Mouse (Mus musculus) spleen, postnatal 4 days (tissue): ENCODE measurements around the gene Ccz1.

ENCODE experiments used
- DNase-seq, 2 experiments: peaks; one replicate each; pipeline ENCODE4 v3.0.0; 2022; ENCODE audit warnings: low spot score in 2 of 2

Ccz1 gene

DNA sequence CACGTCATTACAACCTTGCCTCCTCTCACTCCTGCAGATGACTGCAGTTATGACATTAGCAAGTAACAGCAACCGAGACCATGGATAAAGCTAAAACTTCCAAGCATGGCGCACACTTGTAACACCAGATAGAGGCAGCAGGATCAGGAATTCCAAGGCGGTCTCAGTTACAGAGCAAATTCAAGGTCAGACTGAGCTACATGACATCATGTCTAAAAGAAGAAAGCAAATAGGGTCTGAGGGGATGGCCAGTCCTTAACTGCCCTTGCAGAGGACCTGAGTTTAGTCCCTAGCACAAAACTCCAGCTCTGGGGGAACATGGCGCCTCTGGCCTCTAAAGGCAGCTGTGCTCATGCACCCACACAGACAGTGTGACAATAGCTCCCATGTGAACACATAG lies 20.8 kb downstream of the Ccz1 start:
- DNase-seq = no peak

DNA sequence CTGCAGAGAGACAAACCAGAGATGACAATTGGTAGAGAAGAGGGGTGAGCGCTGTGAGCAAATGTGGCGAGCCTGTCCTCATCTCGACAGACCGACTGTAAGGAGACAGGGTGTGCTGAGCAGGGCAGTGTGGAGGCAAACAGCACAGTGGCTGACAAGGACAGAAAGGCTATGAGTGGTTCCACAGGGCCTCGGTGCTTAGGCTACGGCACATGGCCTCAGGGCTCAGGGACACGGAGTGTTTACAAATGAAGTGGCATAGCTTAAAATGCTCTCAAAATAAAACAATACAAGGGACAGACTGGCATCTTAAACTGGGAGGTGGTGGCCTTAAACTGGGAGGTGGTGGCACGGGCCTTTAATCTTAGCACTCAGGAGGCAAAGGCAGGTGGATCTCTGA lies 21.4 kb downstream of the Ccz1 start:
- no peak for DNase-seq

DNA sequence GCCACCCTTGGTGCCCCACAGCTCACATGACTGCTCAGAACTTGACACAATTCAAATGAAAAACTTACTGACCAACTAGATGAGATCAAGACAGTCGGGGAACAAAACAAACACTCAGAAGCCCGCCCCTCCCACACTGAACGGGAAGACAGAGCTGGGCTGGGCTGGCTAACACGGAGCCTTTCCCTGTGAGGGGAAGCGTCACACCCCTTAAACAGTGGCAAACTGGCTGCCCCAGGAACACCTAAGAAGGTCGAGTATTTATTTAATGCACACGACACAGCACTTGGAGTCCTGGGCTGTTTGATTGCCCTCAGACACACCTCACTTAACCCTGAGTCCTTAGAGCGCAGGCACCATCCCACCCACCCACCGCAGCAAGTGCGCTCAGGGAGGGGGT lies 22.0 kb downstream of the Ccz1 start:
- DNase-seq = no peak

DNA sequence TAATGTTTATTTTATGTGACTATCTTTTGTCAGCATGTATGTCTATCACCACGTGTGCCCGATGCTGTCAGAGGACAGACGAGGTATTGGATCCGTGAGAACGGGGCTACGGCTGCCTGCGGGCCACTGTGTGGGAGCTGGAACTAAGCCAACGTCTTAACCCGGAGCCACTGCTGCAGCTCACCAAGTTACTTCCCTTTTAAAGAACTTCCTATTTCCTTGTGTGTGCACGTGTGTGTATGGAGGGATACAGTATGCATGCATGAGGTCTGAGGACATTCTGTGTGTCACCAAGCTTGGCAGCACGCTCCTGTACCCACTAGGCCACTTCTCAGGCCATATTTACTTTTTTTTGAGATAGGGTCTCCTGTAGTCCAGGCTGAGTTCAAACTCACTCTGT lies 24.6 kb downstream of the Ccz1 start:
- no peak for DNase-seq

DNA sequence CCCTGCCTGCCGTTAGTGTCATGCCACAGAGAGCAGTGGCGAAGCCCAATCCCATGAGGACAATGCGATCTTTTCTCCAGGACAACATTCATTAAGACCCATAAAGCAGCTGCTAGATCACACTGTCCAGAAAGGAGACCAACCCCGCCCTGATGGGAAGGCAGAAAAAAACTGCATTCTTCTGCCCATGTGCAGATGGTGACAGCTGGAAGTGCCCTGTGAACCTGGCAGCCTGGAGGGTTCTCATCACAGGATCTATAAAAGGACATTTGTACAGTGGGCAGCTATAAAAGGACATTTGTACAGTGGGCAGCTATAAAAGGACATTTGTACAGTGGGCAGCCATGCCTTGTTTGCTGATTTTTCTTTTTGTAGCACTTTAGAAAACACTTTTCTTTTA lies 25.6 kb downstream of the Ccz1 start:
- no peak for DNase-seq

DNA sequence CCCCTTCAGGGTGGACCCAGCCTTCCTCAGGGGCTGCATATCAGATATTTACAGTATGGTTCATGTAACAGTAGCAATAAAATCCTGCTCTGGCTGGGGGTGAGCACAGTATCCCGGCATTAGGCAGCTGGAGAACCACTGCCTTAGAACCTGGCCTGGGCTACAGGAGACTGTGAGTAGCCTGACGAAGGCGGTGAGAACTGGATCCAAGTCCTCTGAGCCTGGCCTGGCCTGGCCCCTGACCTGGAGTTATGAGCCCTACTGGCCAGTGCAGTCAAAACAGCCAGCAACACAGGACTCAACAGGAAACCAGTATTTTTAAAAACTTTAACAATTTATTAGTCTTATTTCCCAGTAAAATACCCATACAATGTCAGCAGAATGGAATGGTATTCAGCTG lies 27.1 kb downstream of the Ccz1 start:
- no peak for DNase-seq

DNA sequence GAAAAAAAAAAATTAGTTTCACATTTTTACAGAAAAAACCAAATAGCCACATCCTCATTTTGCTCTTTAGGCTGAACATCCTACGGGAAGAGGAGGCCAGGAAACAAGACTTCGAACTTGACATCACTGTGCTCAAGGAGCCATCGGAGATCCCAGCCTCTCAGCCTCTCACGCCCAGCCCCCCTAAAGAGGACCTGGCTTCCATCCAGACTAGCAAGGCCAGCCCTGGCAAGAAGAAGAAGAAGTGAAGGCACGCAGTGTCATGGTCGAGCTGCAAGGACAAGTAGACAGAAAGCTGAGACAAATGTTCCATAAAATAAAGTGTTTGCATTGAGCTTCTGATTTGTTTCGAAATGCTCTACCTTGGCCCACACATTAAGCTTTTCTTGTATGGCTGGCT lies 29.3 kb downstream of the Ccz1 start:
- DNase-seq = no peak

DNA sequence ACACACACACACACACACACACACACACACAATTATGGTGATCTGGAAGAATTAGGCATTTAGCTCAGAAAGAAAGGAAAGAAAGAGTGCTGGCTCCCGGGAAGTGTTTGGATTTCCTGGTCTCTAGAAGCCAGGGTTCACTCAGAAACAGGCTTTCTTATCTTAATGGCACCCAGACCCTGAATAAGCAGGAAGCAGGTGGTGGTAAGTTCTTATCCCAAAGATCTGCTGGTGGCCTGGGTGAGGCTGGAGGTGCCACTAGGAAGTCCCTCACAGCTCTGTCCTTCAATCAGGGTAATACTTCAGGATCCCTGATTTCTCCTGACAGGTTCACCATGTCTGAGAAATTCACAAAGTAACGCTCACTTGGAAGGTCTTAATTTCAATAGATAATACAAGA lies 32.3 kb downstream of the Ccz1 start:
- no peak for DNase-seq

DNA sequence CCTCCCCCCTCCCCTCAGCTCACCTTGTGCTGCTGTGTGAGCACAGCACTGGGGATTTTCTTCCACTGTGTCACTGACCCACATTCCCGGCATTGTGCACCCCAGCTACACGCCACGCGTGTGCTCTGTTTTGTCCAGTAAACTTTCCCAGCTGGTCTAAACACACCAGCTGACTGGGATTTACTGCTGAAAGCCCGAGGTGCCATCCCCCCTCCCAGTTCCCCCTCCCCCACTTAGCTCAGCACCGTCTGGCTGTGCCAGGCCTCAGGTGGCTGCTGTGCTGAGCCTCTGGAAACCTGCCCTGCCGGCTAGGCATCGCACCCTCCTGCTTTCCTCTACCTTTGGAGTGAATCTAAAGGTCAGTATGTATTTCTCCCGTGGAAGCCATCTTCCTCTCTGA lies 33.8 kb downstream of the Ccz1 start:
- no peak for DNase-seq

DNA sequence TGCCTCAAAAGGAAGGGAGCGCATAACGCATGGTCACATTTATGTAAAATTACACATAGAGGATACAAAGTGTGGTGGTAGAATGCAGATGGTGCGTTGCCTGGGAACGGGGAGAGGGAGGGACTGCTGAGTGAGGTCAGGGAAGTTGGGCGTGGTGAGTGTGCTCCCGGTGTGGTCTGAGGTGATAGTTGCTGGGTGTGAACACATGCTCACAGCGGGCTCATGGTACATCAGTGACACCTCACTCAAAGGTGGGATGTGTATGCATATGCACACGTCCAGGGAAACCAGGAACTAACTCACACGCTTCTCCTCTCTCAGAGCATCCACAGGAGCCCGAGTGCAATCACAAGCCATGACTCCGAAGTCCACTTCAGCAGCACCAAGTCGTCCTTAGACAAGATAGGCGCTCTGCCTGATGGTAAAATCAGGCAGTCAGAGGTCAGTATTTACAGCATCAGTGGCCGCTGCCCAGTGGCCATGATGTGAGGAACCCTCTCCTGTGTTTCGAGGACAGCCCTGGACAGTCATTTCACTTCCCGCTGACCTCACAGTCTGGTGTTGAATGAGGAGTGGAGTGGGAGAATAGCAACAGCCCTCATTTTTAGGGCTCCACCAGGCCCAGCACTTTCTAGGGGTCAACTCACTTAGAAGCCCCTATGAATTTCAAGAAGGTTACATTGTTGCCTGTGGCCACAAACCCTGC lies 37.8 kb downstream of the Ccz1 start:
- DNase-seq = peak; percentile 73

DNA sequence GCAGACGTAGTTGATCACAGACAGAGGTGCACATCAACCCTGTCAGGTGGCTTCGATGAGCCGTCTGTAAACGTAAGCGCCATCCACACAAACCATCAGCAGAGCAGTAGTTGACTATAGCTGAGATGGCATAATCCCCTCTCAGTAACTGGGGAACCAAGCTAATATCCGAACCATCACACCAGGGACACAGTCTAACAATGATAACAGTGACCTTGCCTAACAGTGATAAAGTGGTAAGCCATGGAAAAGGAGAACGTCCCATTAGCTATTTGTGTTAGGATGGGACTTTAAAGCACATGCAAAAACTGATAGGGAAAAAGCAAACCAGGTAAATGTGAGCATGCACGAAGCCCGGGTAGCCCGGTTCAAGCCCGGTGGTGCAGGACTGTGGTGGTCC lies 38.4 kb downstream of the Ccz1 start:
- DNase-seq = no peak

DNA sequence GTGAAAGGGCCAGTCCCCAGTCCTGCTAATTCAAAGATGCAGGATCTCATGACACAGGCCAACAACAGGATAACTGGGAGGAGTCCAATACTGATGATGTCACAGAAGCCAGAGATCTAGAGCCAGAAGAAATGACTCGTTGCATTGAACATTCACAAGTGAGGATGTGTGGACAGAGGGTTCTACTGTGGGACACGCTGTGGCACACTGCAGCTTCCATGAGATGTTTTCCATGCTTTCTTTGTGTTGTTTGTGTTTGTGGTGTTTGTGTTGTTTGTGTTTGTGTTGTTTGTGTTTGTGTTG lies 39.1 kb downstream of the Ccz1 start:
- no peak for DNase-seq

DNA sequence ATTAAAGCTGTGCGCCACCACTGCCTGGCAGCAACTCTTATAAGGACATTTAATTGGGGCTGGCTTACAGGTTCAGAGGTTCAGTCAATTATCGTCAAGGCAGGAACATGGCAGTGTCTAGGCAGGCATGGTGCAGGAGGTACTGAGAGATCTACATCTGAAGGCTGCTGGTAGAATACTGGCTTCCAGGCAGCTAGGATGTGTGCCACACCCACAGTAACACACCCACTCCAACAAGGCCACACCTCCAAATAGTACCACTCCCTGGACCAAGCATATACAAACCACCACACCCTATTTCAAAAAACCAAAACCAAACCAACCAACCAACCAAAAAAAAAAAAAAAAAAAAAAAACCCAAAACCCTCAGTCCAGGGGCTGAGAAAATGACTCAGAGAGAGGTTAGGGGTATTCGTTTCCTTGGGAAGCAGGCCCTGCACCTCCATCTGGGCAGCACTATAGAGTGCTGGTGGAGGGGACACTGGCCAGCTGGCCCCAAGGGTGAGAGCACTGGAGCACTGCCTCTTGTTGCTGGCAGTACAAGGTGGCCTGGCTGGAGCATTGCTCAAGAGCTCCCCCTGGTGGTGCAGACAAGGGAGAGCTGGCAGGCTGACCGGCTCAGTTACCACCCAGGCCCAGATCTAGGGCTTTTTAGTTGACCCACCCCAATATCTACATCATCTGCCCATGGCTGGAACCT lies 39.6 kb downstream of the Ccz1 start:
- peak; percentile 67 to 90 for DNase-seq

DNA sequence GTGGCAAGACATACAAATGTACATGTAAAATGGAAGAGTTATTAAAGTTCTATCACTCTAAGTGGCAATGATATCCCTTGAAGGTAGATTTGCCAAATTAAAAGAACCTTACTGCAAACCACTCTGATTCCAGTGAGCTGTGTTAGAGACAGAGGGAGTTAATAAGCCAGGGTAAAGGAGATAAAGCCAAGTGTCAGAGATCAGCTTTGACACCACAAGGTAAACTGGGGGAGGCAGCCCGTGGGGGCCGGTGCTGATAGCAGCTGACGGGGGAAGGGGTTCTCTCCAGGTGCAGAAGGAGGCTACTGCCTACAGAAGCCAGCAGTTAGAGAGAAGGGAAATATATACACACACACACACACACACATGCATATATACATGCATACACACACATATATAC lies 42.0 kb downstream of the Ccz1 start:
- no peak for DNase-seq

DNA sequence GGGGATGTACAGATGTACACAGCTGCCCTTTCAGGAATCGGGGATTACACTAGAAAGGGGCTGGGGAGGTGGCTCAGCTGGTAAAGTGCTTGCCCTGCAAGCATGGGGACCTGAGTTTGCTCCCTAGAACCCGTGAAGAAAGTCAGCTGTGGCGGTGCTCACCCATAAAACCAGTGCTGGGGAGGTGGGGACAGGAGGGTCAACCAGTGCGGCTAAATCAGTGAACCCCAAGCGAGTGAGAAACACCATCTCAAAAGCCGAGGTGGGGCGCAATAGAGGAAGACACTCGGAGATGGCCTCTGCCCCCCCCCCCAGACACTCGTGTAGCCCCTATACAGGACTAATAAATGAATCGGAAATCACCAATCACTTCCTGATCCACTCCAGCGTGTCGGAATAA lies 48.0 kb downstream of the Ccz1 start:
- no peak for DNase-seq

DNA sequence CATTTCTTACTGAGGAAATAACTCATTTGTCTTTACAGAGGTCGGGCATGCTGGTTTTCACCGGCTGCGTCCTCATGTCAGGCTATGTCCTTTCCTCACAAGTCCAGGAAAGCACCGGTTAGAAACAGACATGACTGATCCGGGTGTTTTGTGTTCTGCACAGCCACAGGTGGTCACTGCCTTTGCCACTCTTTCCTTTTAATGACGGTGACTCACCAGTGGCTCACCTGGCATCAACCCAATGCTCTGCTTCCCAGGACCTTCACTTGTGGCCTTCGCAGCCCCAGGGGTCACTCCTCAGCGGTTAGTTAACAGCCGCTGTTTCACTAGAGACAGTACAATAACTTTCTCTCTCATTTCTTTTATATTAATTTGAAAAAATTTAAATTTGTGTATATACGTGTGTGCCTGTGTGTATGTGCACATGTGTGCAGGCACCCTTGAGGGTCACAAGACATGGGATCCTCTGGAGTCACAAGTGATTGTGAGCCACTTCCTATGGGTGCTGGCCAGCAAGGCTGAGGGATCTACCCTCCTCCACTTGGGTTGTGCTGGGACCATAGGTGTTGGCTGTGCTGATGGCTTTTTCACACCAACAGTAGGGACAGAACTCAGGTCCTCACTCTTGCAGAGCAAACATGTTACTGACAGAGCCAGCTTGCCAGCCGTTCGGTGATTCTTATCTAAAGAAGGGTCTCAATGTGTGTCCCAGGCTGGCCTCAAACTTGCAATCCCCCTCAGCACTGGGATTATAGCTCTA lies 48.9 kb downstream of the Ccz1 start:
- DNase-seq = no peak

DNA sequence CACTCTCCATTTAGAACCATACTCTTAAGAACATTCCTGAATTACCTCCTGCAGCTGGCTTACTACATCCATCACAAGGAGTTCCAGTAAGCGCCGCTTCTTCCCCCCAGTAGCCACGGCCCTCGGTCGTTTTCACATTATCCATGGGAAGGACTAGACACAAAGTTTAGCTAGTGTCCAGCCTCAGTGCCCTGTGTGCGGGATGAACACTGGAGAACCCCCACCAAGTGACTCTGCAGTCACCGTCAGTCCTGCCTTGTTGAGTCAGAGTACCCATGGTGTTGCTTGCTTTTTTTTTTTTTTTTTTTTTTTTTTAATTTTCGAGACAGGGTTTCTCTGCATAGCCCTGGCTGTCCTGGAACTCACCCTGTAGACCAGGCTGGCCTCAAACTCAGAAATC lies 53.5 kb downstream of the Ccz1 start:
- DNase-seq = no peak

DNA sequence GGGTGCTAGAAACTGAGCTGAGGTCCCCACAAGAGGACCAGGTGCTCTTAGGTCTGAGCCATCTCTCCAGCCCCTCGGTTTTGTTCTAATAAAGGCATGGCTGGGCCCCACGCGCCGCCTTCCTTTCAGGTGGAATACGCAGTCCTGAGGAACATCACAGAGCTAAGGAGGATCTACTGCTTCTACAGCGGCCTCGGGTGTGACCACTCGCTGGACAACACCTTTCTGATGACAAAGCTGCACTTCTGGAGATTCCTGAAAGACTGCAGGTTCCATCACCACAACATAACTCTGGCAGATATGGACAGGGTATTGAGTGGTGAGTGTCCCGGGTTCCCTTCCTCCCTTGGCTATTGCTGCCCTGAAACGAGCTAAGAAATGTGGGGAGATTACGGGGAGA lies 55.1 kb downstream of the Ccz1 start:
- no peak for DNase-seq

DNA sequence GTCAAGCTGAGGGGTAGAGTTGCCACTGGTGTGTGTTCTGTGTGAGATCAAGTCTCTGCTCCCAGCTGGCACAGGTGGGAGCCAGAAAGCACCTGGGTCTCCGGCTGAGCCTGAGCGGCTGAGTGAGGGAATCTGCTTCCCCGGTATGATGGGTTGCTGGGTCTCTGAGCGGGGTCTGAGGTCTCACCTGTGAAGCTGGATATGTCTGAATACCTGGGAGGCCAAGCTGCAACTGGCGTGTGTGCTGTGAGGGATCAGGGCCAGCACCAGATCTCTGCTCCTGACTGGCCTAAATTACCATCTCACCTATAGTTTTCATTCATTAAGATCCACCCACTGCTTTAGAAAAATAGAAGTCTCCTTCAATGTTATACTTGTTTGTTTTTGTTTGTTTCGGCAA lies 57.6 kb downstream of the Ccz1 start:
- DNase-seq = no peak

DNA sequence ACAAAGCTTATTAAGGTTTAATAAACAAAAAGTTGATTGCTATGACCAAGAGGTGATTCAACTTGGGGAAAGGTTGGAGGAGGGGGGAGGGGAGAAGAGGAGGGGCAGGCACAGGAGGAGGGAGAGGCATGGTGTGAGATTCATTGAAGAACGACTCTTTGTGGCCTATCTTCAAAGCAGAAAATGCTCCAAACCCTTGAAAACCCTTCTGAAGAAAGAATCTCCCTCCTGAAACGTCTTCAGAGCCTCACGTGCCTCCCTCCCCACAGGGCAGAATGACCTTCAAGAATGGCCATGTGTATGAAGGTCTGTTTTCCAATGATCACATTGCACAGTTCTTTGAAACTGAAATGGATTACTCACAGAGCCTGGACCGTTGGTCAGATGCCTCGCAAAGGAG lies 64.7 kb downstream of the Ccz1 start:
- no peak for DNase-seq

DNA sequence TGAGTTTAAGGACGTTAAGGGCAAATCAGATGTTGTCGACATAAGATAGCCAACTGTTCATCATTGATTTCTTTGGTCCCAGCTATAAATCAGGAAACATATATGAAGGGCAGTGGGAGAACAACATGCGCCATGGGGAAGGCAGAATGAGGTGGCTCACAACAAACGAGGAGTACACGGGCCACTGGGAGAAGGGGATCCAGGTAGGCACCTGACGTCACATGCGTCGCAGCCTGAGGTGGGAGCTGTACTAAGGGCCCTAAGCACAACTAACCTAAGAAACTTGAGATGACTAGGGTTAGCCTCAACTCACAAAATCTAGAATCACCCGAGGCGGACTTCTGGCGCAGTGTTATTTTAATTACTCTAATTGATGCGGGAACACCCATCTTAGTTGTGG lies 66.3 kb downstream of the Ccz1 start:
- DNase-seq = no peak

DNA sequence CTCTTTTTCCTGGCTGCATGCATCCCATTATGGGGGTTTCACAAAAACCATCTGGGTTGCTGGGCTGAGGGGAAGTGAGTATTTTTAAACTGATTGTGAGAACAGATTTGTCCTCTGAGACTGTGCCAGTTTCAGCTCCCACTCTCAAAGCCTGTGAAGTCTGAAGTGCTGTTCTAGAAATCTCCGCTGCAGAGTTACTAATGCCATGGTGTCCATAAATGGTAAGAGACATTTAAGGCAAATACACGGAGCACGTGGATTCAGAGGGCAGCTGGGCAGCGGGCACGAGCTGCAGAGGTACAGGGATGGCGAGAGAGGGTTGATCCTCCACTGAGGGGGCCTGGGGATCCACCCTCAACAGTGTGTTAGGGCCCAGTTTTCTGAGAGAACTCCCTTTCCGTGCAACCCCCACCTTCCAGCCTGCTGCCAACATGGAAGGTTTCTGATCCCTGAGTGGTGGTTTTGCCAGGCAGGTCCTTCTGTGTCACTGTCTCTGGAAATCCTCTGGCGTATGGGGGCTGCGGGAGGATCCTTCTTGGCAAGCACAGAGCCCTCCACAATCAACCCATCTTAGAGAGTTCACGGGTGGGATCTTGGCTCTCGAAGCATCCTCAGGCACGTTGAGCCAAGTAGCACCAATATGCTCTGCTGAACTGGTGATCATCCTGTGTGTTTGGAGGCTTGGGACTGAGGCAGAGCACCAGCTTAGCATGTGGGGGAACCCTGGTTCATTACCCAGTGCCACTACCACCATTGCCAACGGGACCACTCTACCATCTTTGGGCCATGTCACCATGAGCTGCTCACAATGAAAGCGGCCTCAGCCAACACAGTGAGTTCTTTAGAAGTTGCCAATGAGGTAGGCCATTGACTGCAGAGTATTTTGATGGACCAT lies 71.2 kb downstream of the Ccz1 start:
- no peak for DNase-seq
